9 mouse cellular contexts compared by ENCODE assay signal in genomic region chr8:79374410-79374809, GRCm38 (mm10). TPM values are rescaled to one million over a fixed set of nuclear protein-coding genes. Genes with fewer than 3 reads are reported as not detected.
DNase-seq lines count a peak whose midpoint lies in the region; ATAC-seq and TF ChIP-seq lines count a peak whose summit lies in the region.
"Had no signal": no experiment of that assay in that cellular context is flagged by ENCODE, and none has a peak within 500 bp of the region (broad histone marks: within the 10 kb centered on the region; RNA-seq: fewer than 3 reads in every experiment).

No protein-coding gene starts in this region.

- no peaks in the 10 kb centered on the region for H3K9me3 ChIP-seq in neural tube, embryonic 13.5 days
- H3K9me3 ChIP-seq in intestine, embryonic 14.5 days (ENCODE audit: control insufficient read depth, low read length) = no peaks in the 10 kb centered on the region

- 11% methylated on average over 5 of the region's 5 CpGs for WGBS in heart, adult 2 months
- WGBS in neural tube, embryonic 13.5 days = 70% methylated on average over 5 of the region's 5 CpGs
- 54% methylated on average over 5 of the region's 5 CpGs for WGBS in intestine, embryonic 14.5 days

- peaks cover 6% of the 10 kb centered on the region for H3K79me2 ChIP-seq in heart, adult 2 months (replicated peaks; ENCODE audit: control insufficient read depth, insufficient read depth, low read length)

- H3K4me1 ChIP-seq in heart, adult 2 months (ENCODE audit: control insufficient read depth, insufficient read depth, low read length) = peaks cover 34% of the 10 kb centered on the region
- peaks cover 50% of the 10 kb centered on the region for H3K4me1 ChIP-seq in neural tube, embryonic 13.5 days (replicated peaks)
- H3K4me1 ChIP-seq in intestine, embryonic 14.5 days (replicated peaks; ENCODE audit: control insufficient read depth, insufficient read depth, low read length) = peaks cover 25% of the 10 kb centered on the region

- no peak overlapping the region for H3K4me2 ChIP-seq in neural tube, embryonic 13.5 days
- H3K4me2 ChIP-seq in intestine, embryonic 14.5 days (ENCODE audit: low read length) = no peak overlapping the region

- intact Hi-C loops in heart, adult 2 months (cut with DNase I) = no loop called here
- intact Hi-C loops in heart, postnatal 10 days (cut with DNase I) = no loop called here

- DNase-seq in heart, adult 2 months = peak in 1 of 2 experiments; percentile 38
- no peak for DNase-seq in heart, postnatal 10 days
- no peak for DNase-seq in neural tube, embryonic 10.5 days (ENCODE audit: extremely low spot score, low spot score)
- DNase-seq in intestine, embryonic 14.5 days (ENCODE audit: low spot score) = no peak
- no peak for DNase-seq in right cerebral cortex, postnatal 10 days (ENCODE audit: low spot score in 2 of 2)
- no peak for DNase-seq in MN1 (ENCODE audit: low spot score)
- DNase-seq in right cerebral cortex, postnatal 25 days = no peak
- DNase-seq: right cerebral cortex, postnatal 14 days had no signal

- no peak for TF ChIP-seq EP300 in heart, adult 2 months (IDR thresholded peaks at IDR 0.05; ENCODE audit: insufficient read depth, low read depth, low read length)

- no peak overlapping the region; the same call in 1 of the 2 replicates for H3K4me3 ChIP-seq in heart, adult 2 months
- H3K4me3 ChIP-seq in neural tube, embryonic 13.5 days = no peak overlapping the region
- no peak overlapping the region for H3K4me3 ChIP-seq in intestine, embryonic 14.5 days (ENCODE audit: low read depth, low read length)

- H3K27me3 ChIP-seq in heart, adult 2 months (ENCODE audit: control insufficient read depth, insufficient read depth, low read length) = no peaks in the 10 kb centered on the region
- H3K27me3 ChIP-seq in neural tube, embryonic 13.5 days = no peaks in the 10 kb centered on the region
- no peaks in the 10 kb centered on the region for H3K27me3 ChIP-seq in intestine, embryonic 14.5 days (replicated peaks; ENCODE audit: control insufficient read depth, insufficient read depth, low read length)

- TF ChIP-seq CTCF in heart, adult 2 months (IDR thresholded peaks at IDR 0.05) = no peak

- H3K36me3 ChIP-seq in heart, adult 2 months (ENCODE audit: control insufficient read depth, insufficient read depth, low read length) = peaks cover 16% of the 10 kb centered on the region
- peaks cover 30% of the 10 kb centered on the region for H3K36me3 ChIP-seq in neural tube, embryonic 13.5 days
- H3K36me3 ChIP-seq in intestine, embryonic 14.5 days (ENCODE audit: control insufficient read depth, insufficient read depth, low read length) = peaks cover 23% of the 10 kb centered on the region

- ATAC-seq in neural tube, embryonic 13.5 days (ENCODE audit: low read depth) = no peak
- no peak for ATAC-seq in intestine, embryonic 14.5 days (replicated peaks; ENCODE audit: low FRiP score, low TSS enrichment, low read depth)

- no peak overlapping the region for H3K9ac ChIP-seq in heart, adult 2 months (ENCODE audit: low read depth, low read length)
- no peak overlapping the region for H3K9ac ChIP-seq in neural tube, embryonic 13.5 days
- no peak overlapping the region for H3K9ac ChIP-seq in intestine, embryonic 14.5 days (ENCODE audit: low read length)

- H3K27ac ChIP-seq in heart, adult 2 months = peak overlapping the region; percentile 47
- H3K27ac ChIP-seq in neural tube, embryonic 13.5 days (replicated peaks) = 0 out of 2 replicates have a peak overlapping the region, but pooled peaks have one; percentile 1
- peak overlapping the region; percentile 55; the same call in 1 of the 2 replicates for H3K27ac ChIP-seq in intestine, embryonic 14.5 days (ENCODE audit: low read depth)

- no peak for TF ChIP-seq POLR2A in heart, adult 2 months (IDR thresholded peaks at IDR 0.05; ENCODE audit: insufficient read depth, low read depth, low read length)

RNA-seq across cellular contexts. Expression of gene Smad1, which starts 24.9 kb away (rescaled TPM):
- total RNA-seq in heart, adult 2 months (2021) = 10 to 100 TPM; 12.7 to 14.0 TPM
- 18.0 and 18.7 TPM in 2 replicates for polyA plus RNA-seq in heart, adult 2 months (2012; rRNA removed)
- 10 to 100 TPM; 32.7 to 33.8 TPM for total RNA-seq in heart, postnatal 10 days (2021)
- 68.7 and 72.1 TPM in 2 replicates for polyA plus RNA-seq in neural tube, embryonic 13.5 days (2015; fragmentation: Nextera tagmentation; extraction: Ambion mirVana)
- polyA plus RNA-seq in intestine, embryonic 14.5 days (2014; fragmentation: Nextera tagmentation; extraction: Ambion mirVana) = 52.3 and 59.1 TPM in 2 replicates

Comparison
In these comparisons a context has a peak if more than half of its experiments do, and no peak if none do; other contexts are left out.
1. H3K27ac ChIP-seq: peak in every context shown above with its lines; median percentile 55 in intestine, embryonic 14.5 days; 47 in heart, adult 2 months; 1 in neural tube, embryonic 13.5 days.